Mouse (Mus musculus): Measurements from ENCODE around the gene Rab9b. TPM values are rescaled to one million over a fixed set of nuclear protein-coding genes. Genes with fewer than 3 reads are reported as not detected.

Gene Rab9b
- polyA plus RNA-seq (2016; fragmentation: Nextera tagmentation; extraction: Ambion mirVana): 1.6 and 3.1 TPM in 2 replicates

DNA sequence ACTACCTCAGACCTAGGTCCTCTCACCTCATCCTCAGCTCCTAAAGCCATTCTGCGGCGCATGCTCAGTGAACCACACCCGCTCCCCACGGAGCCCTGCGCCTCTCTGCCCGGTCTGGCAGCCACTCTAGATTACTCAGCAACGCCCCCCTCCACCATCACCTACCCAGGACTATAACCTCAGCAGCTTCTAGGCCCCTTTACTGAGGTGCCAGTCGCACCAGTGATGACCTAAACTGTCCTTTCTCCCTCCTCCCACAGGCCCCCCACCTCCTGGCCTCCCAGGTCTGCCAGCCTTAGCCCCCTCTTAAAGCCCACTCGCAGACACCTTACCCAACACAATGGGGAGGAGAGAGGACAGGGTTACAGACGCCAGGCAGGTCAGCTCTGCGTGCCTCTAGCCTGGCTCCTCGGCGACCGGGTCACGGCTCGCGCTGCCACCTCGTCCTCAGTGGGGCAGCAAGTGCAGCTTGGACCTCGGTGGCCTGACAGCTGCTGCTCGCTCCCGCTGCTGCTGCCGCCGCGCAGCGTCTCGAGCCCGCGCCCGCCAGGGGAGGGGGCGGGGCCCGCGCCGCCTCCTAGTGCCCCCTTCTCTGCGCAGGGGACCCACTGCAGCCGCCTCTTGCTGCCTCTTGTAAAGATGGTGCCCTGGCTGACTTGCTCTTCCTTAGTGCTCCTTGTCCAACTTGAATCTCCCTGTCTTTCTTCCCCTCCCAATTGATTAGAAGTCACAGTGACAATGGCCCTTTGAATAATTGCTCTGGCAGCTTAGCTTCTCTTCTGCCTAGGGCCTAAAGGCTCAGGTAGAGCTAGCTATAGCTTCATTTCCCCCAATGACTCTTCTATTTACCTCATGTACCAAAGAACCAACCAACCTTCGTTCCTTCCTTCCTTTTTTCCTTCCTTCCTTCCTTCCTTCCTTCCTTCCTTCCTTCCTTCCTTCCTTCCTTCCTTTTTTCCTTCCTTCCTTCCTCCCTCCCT is at the start of gene Rab9b:
Gene Rab9b (minus strand): TSS at position 695 of the 980 bp plus-strand sequence.
- DNase-seq (ENCODE audit: low spot score): peak; percentile 40

DNA sequence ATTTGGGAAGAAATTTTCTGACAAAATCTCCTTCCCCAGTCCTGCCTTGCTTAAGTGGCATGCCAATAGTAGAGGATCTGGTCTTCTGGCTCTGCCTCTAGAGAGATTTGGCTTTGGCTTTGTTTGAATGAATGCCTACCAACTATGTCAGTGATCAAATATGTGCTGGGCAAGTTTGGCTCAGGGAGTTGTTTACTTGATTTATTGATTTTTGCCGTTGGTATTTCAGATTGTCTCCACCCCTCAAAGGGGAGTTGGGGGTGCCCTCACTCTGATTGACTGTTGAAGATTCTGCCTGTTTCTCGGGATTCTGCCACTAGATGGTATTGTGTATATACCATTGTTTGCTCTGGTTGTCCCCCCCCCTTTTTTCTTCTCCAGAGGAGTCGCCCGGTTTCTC is 35.8 kb upstream of the Rab9b start:
- H3K27me3 ChIP-seq (ENCODE audit: low read depth, poor library complexity, severe bottlenecking): no peaks in the 10 kb centered on the region
- H3K9me3 ChIP-seq (replicated peaks): no peaks in the 10 kb centered on the region
- H3K4me1 ChIP-seq: no peaks in the 10 kb centered on the region
- DNase-seq (ENCODE audit: low spot score): no peak
- H3K4me3 ChIP-seq: no peak overlapping the region
- 61% methylated on average over 4 of the region's 4 CpGs for WGBS
- H3K27ac ChIP-seq (replicated peaks): no peak overlapping the region
- no peaks in the 10 kb centered on the region for H3K36me3 ChIP-seq

More for the DNA sequence above, at the start of gene Rab9b:
- peak within 1 kb of the TSS; percentile 75 for H3K27ac ChIP-seq (replicated peaks)
- H3K27me3 ChIP-seq (ENCODE audit: low read depth, poor library complexity, severe bottlenecking): peaks cover 21% of the 10 kb centered on the region
- H3K9me3 ChIP-seq (replicated peaks): no peaks in the 10 kb centered on the region
- WGBS: 15% methylated on average over 35 of the region's 36 CpGs
- H3K36me3 ChIP-seq: no peaks in the 10 kb centered on the region
- no peaks in the 10 kb centered on the region for H3K4me1 ChIP-seq
- H3K4me3 ChIP-seq: peak within 1 kb of the TSS; percentile 69

DNA sequence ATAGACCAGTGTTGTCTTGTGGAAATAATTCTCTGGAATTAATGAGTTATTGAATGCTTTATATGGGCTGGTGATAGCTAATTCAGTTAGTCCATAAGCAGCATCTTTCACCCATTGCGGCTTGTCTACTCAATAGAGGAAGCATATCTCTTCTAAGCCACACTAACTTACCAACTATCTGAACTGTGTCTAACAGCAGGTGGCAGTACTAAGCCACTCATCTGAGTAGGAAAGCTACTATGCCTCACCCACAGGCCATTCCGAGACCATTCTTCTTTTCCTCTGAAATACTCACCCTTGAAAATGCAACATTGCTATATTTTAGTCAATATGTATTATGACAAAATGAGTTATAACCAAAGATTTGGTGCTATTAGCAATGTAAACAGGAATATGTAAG is 27.2 kb upstream of the Rab9b start:
- DNase-seq (ENCODE audit: low spot score): no peak
- Histone ChIP-seq H3K4me1 (no peaks in the 10 kb centered on the region), H3K36me3 (no peaks in the 10 kb centered on the region), H3K27me3 (ENCODE audit: low read depth, poor library complexity, severe bottlenecking) (no peaks in the 10 kb centered on the region), H3K4me3 (no peak overlapping the region), H3K27ac (replicated peaks) (no peak overlapping the region), H3K9me3 (replicated peaks) (no peaks in the 10 kb centered on the region)
- WGBS: 77% methylated on average over 2 of the region's 2 CpGs

DNA sequence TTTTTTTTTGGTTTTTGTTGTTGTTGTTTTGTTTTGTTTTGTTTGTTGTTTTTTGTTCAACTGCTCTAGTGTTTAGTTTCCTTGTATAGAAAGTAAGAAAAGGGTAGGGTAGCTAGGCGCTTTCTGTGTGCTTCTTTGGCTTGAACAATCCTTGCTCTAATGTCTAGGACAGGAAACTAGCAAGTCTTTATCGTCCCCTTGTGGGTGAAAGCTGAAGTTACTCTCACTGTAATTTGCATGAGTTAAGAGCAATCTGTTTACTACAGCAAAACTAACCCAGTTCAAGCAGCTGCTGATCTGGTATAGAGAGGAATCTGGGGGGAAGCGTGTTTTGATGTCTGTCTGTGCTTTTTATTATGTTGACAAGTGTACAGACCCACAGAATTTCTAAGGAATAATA is 18.3 kb downstream of the Rab9b start:
- no peaks in the 10 kb centered on the region for H3K36me3 ChIP-seq
- H3K4me1 ChIP-seq: no peaks in the 10 kb centered on the region
- no peak for DNase-seq (ENCODE audit: low spot score)
- H3K27me3 ChIP-seq (ENCODE audit: low read depth, poor library complexity, severe bottlenecking): peaks cover 30% of the 10 kb centered on the region
- no peak overlapping the region for H3K4me3 ChIP-seq
- no peaks in the 10 kb centered on the region for H3K9me3 ChIP-seq (replicated peaks)
- H3K27ac ChIP-seq (replicated peaks): no peak overlapping the region
- 37% methylated on average over 3 of the region's 3 CpGs for WGBS

DNA sequence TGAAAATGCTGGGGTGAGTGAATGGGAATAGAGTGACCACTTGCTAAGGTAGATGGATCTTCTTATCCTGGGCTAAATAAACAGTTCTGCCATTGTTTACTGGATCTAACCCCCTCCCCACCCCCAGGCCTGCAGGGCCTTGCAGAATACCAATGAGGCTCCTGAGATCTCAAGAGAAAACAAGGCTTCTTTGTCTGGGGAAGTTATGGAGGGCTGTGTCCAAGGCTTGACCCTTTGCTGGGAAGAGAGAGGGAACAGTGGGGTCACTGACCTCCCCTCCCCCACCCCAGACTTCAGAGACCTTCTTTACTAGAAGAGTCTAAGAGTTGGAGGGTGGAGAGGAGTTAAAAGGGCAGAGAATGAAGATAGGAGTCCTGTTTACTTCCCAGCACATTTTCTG is 39.9 kb downstream of the Rab9b start:
- Histone ChIP-seq H3K4me3 (no peak overlapping the region), H3K36me3 (peaks cover 7% of the 10 kb centered on the region; the same call in 1 of the 2 replicates), H3K4me1 (peaks cover 21% of the 10 kb centered on the region), H3K9me3 (replicated peaks) (no peaks in the 10 kb centered on the region), H3K27me3 (ENCODE audit: low read depth, poor library complexity, severe bottlenecking) (peaks cover 76% of the 10 kb centered on the region), H3K27ac (replicated peaks) (0 out of 2 replicates have a peak overlapping the region, but pooled peaks have one; percentile 23)
- DNase-seq (ENCODE audit: low spot score): peak; percentile 16

DNA sequence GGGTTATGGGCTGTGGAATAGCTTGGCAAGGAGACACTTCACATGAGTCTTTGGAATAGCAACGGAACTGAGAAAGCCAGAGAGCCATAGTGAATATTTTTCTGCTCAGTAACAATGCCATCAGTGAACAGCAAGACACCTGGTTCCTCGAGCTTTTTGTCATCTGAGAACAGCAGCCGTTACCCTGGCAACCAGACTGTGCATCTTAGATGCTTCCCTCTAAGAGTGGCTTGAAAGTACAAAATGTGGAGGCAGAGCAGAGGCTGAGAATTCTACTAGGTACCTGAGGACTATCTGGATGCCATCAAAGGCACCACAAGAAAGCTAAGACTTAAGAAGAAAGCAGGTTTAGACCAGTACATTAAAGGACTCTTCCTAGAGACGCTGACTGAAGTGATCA is 43.5 kb downstream of the Rab9b start:
- Histone ChIP-seq H3K27ac (replicated peaks) (no peak overlapping the region), H3K27me3 (ENCODE audit: low read depth, poor library complexity, severe bottlenecking) (peaks cover 76% of the 10 kb centered on the region), H3K4me3 (no peak overlapping the region), H3K9me3 (replicated peaks) (no peaks in the 10 kb centered on the region), H3K4me1 (peaks cover 21% of the 10 kb centered on the region), H3K36me3 (no peaks in the 10 kb centered on the region)
- 67% methylated on average over 4 of the region's 4 CpGs for WGBS
- DNase-seq (ENCODE audit: low spot score): no peak

DNA sequence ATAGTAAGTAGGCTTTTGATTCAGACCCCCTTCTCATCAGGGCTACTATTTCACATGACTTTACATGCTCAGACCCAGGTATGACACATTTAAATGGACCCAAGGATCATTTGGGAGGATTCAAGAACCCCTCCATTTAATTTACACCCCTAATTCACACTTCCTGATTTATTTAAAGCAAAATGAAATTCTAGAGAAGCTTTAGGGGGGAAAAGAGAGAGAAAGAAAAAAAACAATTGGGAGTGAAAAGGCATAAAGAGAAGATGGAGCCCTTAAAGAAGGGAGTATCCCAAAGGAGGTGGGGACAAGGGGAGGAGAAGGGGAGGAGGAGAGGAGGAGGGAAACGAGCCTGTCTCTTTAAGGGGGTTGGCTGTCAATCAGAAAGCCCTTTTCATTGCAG is 46.2 kb downstream of the Rab9b start, which contains the start of gene Plp1:
Gene Plp1 (plus strand): TSS at position 301 of the 400 bp plus-strand sequence.
- DNase-seq (ENCODE audit: low spot score): no peak
- Histone ChIP-seq H3K36me3 (no peaks in the 10 kb centered on the region), H3K4me1 (peaks cover 7% of the 10 kb centered on the region), H3K27ac (replicated peaks) (no peak within 1 kb of the TSS), H3K9me3 (replicated peaks) (no peaks in the 10 kb centered on the region), H3K4me3 (peak within 1 kb of the TSS; percentile 2; the same call in 1 of the 2 replicates), H3K27me3 (ENCODE audit: low read depth, poor library complexity, severe bottlenecking) (peaks cover 86% of the 10 kb centered on the region)
- 33% methylated on average over 1 of the region's 1 CpGs for WGBS

DNA sequence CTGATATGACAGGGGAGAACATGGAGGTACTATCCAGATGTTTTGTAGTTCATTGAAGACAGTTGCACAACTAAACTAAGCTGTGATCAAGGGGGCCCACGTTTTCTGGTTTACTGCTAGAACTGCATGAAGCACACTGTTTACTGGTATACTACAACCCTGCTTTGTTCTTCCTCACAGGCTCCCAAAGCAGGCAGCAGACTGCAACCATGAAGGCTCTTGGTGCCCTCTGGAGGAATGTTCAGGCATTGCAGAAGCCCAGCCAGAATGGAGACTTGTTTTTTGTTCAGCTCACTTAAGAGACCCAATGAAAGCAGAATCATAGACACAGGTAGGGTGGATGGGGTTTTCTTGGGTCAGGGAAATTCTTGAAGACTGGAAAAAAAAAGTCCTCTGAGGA is 48.3 kb downstream of the Rab9b start:
- Histone ChIP-seq H3K4me1 (peaks cover 5% of the 10 kb centered on the region; the same call in 1 of the 2 replicates), H3K9me3 (replicated peaks) (no peaks in the 10 kb centered on the region), H3K4me3 (no peak overlapping the region), H3K27me3 (ENCODE audit: low read depth, poor library complexity, severe bottlenecking) (peaks cover 81% of the 10 kb centered on the region), H3K36me3 (no peaks in the 10 kb centered on the region), H3K27ac (replicated peaks) (peak overlapping the region; percentile 57)
- peak; percentile 68 for DNase-seq (ENCODE audit: low spot score)
- 30% methylated on average over 1 of the region's 1 CpGs for WGBS

DNA sequence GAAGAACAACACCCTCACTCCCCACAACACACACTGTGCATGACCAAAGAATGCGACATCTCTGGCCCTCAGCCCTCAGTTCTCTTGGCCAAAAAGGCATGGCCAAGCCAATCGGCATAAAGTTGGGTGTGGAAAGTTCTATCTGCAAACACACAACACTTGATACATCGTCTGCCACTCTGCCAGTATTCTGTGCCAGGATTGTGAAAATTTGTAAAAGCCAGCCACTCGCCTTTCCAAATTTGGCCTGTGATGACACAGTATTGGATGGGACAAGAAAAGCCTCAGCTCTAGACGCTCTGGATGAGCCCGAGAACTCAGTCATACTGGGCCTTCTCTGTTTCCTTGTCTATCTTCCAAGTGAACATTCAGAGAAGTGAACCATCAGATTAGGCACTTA is 48.8 kb downstream of the Rab9b start:
- DNase-seq (ENCODE audit: low spot score): no peak
- Histone ChIP-seq H3K36me3 (no peaks in the 10 kb centered on the region), H3K9me3 (replicated peaks) (no peaks in the 10 kb centered on the region), H3K27me3 (ENCODE audit: low read depth, poor library complexity, severe bottlenecking) (peaks cover 77% of the 10 kb centered on the region), H3K27ac (replicated peaks) (peak overlapping the region; percentile 57; the same call in 1 of the 2 replicates), H3K4me1 (peaks cover under 1% of the 10 kb centered on the region; the same call in 1 of the 2 replicates), H3K4me3 (no peak overlapping the region)
- 87% methylated on average over 6 of the region's 6 CpGs for WGBS

Other genes with a start within 250 kb of the Rab9b start
- 10.2 and 10.3 TPM in 2 replicates for gene Tceal1, start 160.8 kb downstream of the Rab9b start, polyA plus RNA-seq (2016; fragmentation: Nextera tagmentation; extraction: Ambion mirVana)
- 586 and 616 TPM in 2 replicates for gene Morf4l2, start 125.1 kb downstream of the Rab9b start, polyA plus RNA-seq (2016; fragmentation: Nextera tagmentation; extraction: Ambion mirVana)
- 0.11 and 0.14 TPM in 2 replicates for gene Glra4, start 88.6 kb downstream of the Rab9b start, polyA plus RNA-seq (2016; fragmentation: Nextera tagmentation; extraction: Ambion mirVana)
- gene Plp1, start 46.1 kb downstream of the Rab9b start, polyA plus RNA-seq (2016; fragmentation: Nextera tagmentation; extraction: Ambion mirVana): 19.4 and 19.5 TPM in 2 replicates
- gene H2bfm, start 58.6 kb upstream of the Rab9b start, polyA plus RNA-seq (2016; fragmentation: Nextera tagmentation; extraction: Ambion mirVana): not detected in 2 replicates
- 39.2 and 41.4 TPM in 2 replicates for gene Tmsb15b2, start 106.7 kb upstream of the Rab9b start, polyA plus RNA-seq (2016; fragmentation: Nextera tagmentation; extraction: Ambion mirVana)
- gene Tmsb15l, start 108.1 kb upstream of the Rab9b start, polyA plus RNA-seq (2016; fragmentation: Nextera tagmentation; extraction: Ambion mirVana): 4.6 and 5.4 TPM in 2 replicates
- gene Tmsb15b1, start 108.1 kb upstream of the Rab9b start, polyA plus RNA-seq (2016; fragmentation: Nextera tagmentation; extraction: Ambion mirVana): 17.0 and 18.7 TPM in 2 replicates
- 50.8 and 71.3 TPM in 2 replicates for gene Zcchc18, start 124.4 kb upstream of the Rab9b start, polyA plus RNA-seq (2016; fragmentation: Nextera tagmentation; extraction: Ambion mirVana)
- 11.4 and 13.8 TPM in 2 replicates for gene Slc25a53, start 169.5 kb upstream of the Rab9b start, polyA plus RNA-seq (2016; fragmentation: Nextera tagmentation; extraction: Ambion mirVana)
- gene Fam199x, start 180.8 kb upstream of the Rab9b start, polyA plus RNA-seq (2016; fragmentation: Nextera tagmentation; extraction: Ambion mirVana): 12.3 and 13.2 TPM in 2 replicates

Measured in midbrain, embryonic 10.5 days (tissue).